Mouse (Mus musculus) embryonic facial prominence, embryonic 10.5 days (tissue): ENCODE measurements around the gene Pds5b. TPM values are rescaled to one million over a fixed set of nuclear protein-coding genes. Genes with fewer than 3 reads are reported as not detected.

ENCODE experiments used
- DNase-seq: peaks from one replicate; pipeline ENCODE4 v3.0.0-alpha.2; 2017; ENCODE audit warnings: low spot score
- H3K27ac ChIP-seq: fragments of 300-500 bp; sonication (generic); replicated peaks from 2 replicates; pipeline ENCODE4 v1.5.1; 2016; ENCODE audit warnings: mild to moderate bottlenecking
- H3K27me3 ChIP-seq: fragments of 300-500 bp; sonication (generic); replicated peaks from 2 replicates; pipeline ENCODE4 v1.6.1; 2016; ENCODE audit warnings: low read depth, mild to moderate bottlenecking; ENCODE audit not compliant: poor library complexity, severe bottlenecking
- H3K36me3 ChIP-seq: fragments of 300-500 bp; sonication (generic); replicated peaks from 2 replicates; pipeline ENCODE4 v1.6.1; 2016; ENCODE audit warnings: mild to moderate bottlenecking, moderate library complexity
- H3K4me1 ChIP-seq: fragments of 300-500 bp; sonication (generic); 2 replicates; pipeline ENCODE4 v1.6.1; 2016
- H3K4me3 ChIP-seq: fragments of 300-500 bp; sonication (generic); 2 replicates; pipeline ENCODE4 v1.5.1; 2016; ENCODE audit warnings: mild to moderate bottlenecking, moderate library complexity
- H3K9me3 ChIP-seq: fragments of 300-500 bp; sonication (generic); 2 replicates; pipeline ENCODE4 v1.6.1; 2016; ENCODE audit warnings: mild to moderate bottlenecking
- WGBS: fragments of 180-500 bp; shearing (Covaris S2); methylation state at CpG from one replicate; pipeline ENCODE4 v1.1.7; 2016; 5-methylcytosine and 5-hydroxymethylcytosine counted together
- polyA plus RNA-seq: library from polyadenylated mRNA; unstranded; fragments of >200 nt; fragmentation: Nextera tagmentation; extraction: Ambion mirVana; gene quantifications from 2 replicates; pipeline ENCODE4 v1.2.1, GENCODE M21; 2016

The Pds5b gene
- polyA plus RNA-seq, 1 experiment from 2014 or later: 43.0 TPM

GRCm38 (mm10) chr5:150814111-150814990 lies 140.8 kb downstream of the Pds5b start:
- Histone ChIP-seq H3K4me3 (no peak overlapping the region), H3K27me3 (no peaks in the 10 kb centered on the region), H3K27ac (no peak overlapping the region), H3K4me1 (no peaks in the 10 kb centered on the region), H3K36me3 (peaks cover 20% of the 10 kb centered on the region), H3K9me3 (no peaks in the 10 kb centered on the region)
- WGBS: 80% methylated on average over 13 of the region's 13 CpGs
- DNase-seq: no peak

- Histone ChIP-seq H3K36me3 (peaks cover 15% of the 10 kb centered on the region), H3K27me3 (no peaks in the 10 kb centered on the region), H3K9me3 (no peaks in the 10 kb centered on the region), H3K27ac (no peak overlapping the region), H3K4me3 (no peak overlapping the region), H3K4me1 (no peaks in the 10 kb centered on the region)
- WGBS: 91% methylated on average over 4 of the region's 4 CpGs
- DNase-seq: no peak
Measured at GRCm38 (mm10) chr5:150815400-150815799, 141.9 kb downstream of the Pds5b start.

GRCm38 (mm10) chr5:150816775-150817174 lies 143.2 kb downstream of the Pds5b start:
- DNase-seq: no peak
- H3K27ac ChIP-seq: no peak overlapping the region
- no peak overlapping the region for H3K4me3 ChIP-seq
- H3K9me3 ChIP-seq: no peaks in the 10 kb centered on the region
- no peaks in the 10 kb centered on the region for H3K4me1 ChIP-seq
- WGBS: 91% methylated on average over 5 of the region's 5 CpGs
- peaks cover 10% of the 10 kb centered on the region for H3K36me3 ChIP-seq
- no peaks in the 10 kb centered on the region for H3K27me3 ChIP-seq

GRCm38 (mm10) chr5:150818041-150818440 lies 144.5 kb downstream of the Pds5b start:
- Histone ChIP-seq H3K4me1 (no peaks in the 10 kb centered on the region), H3K36me3 (0 out of 2 replicates have a peak, but pooled peaks cover 2% of the 10 kb centered on the region), H3K27me3 (no peaks in the 10 kb centered on the region), H3K4me3 (no peak overlapping the region), H3K9me3 (0 out of 2 replicates have a peak, but pooled peaks cover 2% of the 10 kb centered on the region), H3K27ac (no peak overlapping the region)
- 73% methylated on average over 2 of the region's 2 CpGs for WGBS
- no peak for DNase-seq

DNA sequence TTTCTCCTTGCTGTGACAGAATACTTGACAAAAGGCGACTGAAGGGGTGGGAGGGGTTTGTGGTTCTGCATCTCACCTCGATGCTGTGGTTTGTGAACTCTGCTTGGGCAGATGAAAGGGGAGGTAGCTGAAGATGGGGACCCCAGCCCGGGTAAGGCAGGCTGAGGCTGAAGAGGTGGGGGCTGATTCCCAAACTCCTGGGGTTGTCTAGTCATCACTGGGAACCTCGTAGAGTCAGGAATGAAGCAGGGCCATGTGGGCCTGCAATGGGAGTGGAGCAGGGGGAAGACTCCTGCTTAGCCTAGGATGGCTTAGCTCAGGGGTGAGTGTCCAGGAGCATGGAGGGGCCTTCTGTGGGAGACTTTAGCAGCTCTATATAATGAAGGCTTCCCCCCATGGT lies 145.3 kb downstream of the Pds5b start:
- no peaks in the 10 kb centered on the region for H3K27me3 ChIP-seq
- H3K36me3 ChIP-seq: no peaks in the 10 kb centered on the region
- H3K4me3 ChIP-seq: no peak overlapping the region
- 86% methylated on average over 4 of the region's 4 CpGs for WGBS
- no peaks in the 10 kb centered on the region for H3K4me1 ChIP-seq
- 0 out of 2 replicates have a peak, but pooled peaks cover 2% of the 10 kb centered on the region for H3K9me3 ChIP-seq
- no peak overlapping the region for H3K27ac ChIP-seq
- DNase-seq: no peak

- Histone ChIP-seq H3K27ac (no peak overlapping the region), H3K4me1 (no peaks in the 10 kb centered on the region), H3K27me3 (no peaks in the 10 kb centered on the region), H3K36me3 (no peaks in the 10 kb centered on the region), H3K4me3 (no peak overlapping the region), H3K9me3 (0 out of 2 replicates have a peak, but pooled peaks cover 2% of the 10 kb centered on the region)
- no peak for DNase-seq
- 83% methylated on average over 5 of the region's 5 CpGs for WGBS
Measured at GRCm38 (mm10) chr5:150819520-150819919, 146.0 kb downstream of the Pds5b start.

DNA sequence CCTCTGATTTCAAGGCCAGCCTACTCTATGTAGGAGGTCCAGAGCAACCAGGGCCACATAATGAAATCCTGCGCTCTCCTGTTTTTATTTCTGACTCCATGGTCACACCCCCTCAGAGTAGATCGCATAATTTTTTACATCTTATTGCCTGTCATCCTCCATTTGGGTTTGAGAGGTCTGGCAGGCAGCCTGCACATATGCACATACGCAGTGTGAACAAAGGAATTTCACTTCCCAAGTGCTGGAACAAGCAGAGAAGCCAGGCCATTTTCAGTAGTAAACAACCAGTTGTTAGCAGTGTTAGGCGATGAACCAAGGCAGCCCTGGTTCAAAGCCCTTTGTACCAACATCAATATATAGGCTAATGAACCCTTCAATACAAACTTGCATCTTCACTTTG lies 147.6 kb downstream of the Pds5b start:
- Histone ChIP-seq H3K36me3 (no peaks in the 10 kb centered on the region), H3K4me3 (no peak overlapping the region), H3K9me3 (peaks cover 9% of the 10 kb centered on the region; the same call in 1 of the 2 replicates), H3K27ac (no peak overlapping the region), H3K4me1 (no peaks in the 10 kb centered on the region), H3K27me3 (no peaks in the 10 kb centered on the region)
- no peak for DNase-seq
- WGBS: 91% methylated on average over 4 of the region's 4 CpGs

GRCm38 (mm10) chr5:150822781-150823180 lies 149.2 kb downstream of the Pds5b start:
- H3K4me1 ChIP-seq: no peaks in the 10 kb centered on the region
- no peaks in the 10 kb centered on the region for H3K36me3 ChIP-seq
- H3K27ac ChIP-seq: no peak overlapping the region
- WGBS: 84% methylated on average over 6 of the region's 6 CpGs
- no peaks in the 10 kb centered on the region for H3K27me3 ChIP-seq
- H3K9me3 ChIP-seq: peaks cover 9% of the 10 kb centered on the region; the same call in 1 of the 2 replicates
- DNase-seq: no peak
- no peak overlapping the region for H3K4me3 ChIP-seq

DNA sequence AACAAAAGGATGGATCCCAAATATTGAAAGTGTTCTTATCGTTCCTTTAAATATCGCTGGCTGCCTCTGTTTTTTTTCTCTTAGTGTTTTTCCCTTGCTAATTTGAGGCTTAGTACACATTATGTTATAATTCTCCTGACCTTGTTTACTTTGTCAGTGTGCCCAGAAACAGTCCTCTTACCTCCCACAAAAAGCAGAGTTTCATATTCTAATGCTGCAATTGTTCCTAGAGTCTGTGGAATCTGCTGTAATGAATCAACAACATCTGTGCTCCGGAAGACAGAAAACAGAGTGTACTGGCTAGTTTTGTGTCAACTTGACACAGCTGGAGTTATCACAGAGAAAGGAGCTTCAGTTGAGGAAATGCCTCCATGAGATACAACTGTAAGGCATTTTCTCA lies 149.8 kb downstream of the Pds5b start:
- DNase-seq: no peak
- Histone ChIP-seq H3K27me3 (no peaks in the 10 kb centered on the region), H3K4me1 (no peaks in the 10 kb centered on the region), H3K9me3 (peaks cover 9% of the 10 kb centered on the region; the same call in 1 of the 2 replicates), H3K36me3 (no peaks in the 10 kb centered on the region), H3K4me3 (no peak overlapping the region), H3K27ac (no peak overlapping the region)
- 86% methylated on average over 3 of the region's 3 CpGs for WGBS

DNA sequence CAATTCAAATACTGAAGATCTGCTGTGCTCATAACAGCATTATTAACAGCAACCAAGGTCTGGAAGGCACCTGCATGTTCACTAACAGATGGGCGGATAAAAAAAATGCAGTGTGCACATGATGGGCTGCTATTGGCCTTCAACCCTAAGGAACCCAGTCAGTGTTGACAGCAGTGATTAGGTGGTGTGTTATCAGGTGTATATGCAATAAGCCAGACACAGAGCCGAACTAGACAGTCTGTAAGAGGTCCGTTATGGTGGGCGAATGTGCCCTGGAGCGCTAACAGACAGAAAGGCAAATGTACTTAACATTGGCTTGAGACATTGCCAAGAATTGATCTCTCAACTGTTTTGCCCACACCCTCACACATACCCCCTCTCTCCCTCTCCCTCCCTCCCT lies 156.0 kb downstream of the Pds5b start:
- no peak overlapping the region for H3K4me3 ChIP-seq
- H3K27me3 ChIP-seq: no peaks in the 10 kb centered on the region
- no peaks in the 10 kb centered on the region for H3K36me3 ChIP-seq
- DNase-seq: no peak
- peaks cover 4% of the 10 kb centered on the region; the same call in 1 of the 2 replicates for H3K4me1 ChIP-seq
- H3K27ac ChIP-seq: no peak overlapping the region
- WGBS: 94% methylated on average over 5 of the region's 5 CpGs
- H3K9me3 ChIP-seq: peaks cover 7% of the 10 kb centered on the region; the same call in 1 of the 2 replicates

DNA sequence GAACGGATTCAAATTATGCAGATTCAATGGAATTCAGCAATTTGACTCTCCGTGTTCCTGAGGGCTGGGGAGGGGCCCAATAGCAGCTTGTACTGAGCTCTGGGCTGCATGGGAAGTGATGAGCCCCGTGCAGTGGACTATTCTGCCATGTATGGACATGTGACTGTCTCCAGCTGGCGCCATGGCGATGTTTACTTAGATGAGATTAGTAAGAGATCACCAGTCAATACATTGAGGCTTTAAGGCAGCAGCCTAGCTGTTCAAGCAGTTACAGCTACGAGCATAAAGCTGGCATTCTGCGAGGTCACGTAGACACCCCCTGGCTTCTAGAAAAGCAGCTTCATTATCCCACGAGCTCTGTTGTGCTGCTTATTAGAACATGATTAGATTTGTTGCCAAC lies 157.2 kb downstream of the Pds5b start:
- no peak overlapping the region for H3K27ac ChIP-seq
- H3K4me1 ChIP-seq: peaks cover 11% of the 10 kb centered on the region; the same call in 1 of the 2 replicates
- no peak overlapping the region for H3K4me3 ChIP-seq
- H3K36me3 ChIP-seq: no peaks in the 10 kb centered on the region
- H3K9me3 ChIP-seq: 0 out of 2 replicates have a peak, but pooled peaks cover under 1% of the 10 kb centered on the region
- WGBS: 67% methylated on average over 9 of the region's 9 CpGs
- no peak for DNase-seq
- H3K27me3 ChIP-seq: no peaks in the 10 kb centered on the region

DNA sequence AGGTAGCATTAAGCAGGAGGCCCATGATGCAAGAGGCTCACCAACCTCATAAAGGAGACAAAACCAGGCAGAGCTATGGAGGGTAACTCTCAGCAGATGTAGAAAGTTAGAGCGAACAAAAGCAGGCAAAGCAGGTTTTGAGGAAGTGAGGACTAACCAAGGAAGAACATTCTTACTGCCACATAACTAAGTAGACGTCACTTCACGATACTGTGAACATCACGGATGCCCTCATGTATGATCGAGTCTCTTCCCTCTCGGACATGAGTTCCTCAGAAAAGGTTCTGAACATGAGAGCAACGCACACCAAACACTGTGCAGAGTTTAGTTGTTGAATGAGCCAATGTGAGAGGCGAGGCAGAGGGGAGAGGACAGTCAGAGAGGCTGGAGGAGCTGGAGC lies 163.2 kb downstream of the Pds5b start:
- Histone ChIP-seq H3K4me3 (no peak overlapping the region), H3K9me3 (peaks cover 17% of the 10 kb centered on the region), H3K4me1 (peaks cover 27% of the 10 kb centered on the region), H3K27me3 (no peaks in the 10 kb centered on the region), H3K27ac (no peak overlapping the region), H3K36me3 (0 out of 2 replicates have a peak, but pooled peaks cover 4% of the 10 kb centered on the region)
- DNase-seq: no peak
- WGBS: 96% methylated on average over 8 of the region's 8 CpGs
